Mouse (Mus musculus) liver, embryonic 16.5 days (tissue): Measurements from ENCODE around the gene Shoc2. TPM values are rescaled to one million over a fixed set of nuclear protein-coding genes. Genes with fewer than 3 reads are reported as not detected.
A peak's percentile ranks its signal among the peaks of the same experiment; 100 is the strongest.
"Not testable (repeated sequence)": the region's sequence is repeated elsewhere in the genome, so short reads cannot be mapped to it uniquely, and the experiment has no call there.

ENCODE experiments used
- ATAC-seq: fragments of 200-750 bp; cut with Nextera tagmentation; 2 replicates; pipeline ENCODE4 v1.8.0; 2017; ENCODE audit warnings: low read depth, mild to moderate bottlenecking, moderate number of reproducible peaks, moderate library complexity
- H3K27ac ChIP-seq: fragments of 300-500 bp; sonication (generic); 2 replicates; pipeline ENCODE4 v1.5.1; 2014; ENCODE audit warnings: mild to moderate bottlenecking, low read length
- H3K27me3 ChIP-seq: fragments of 300-500 bp; sonication (generic); 2 replicates; pipeline ENCODE4 v1.6.1; 2014; ENCODE audit warnings: low read depth, low read length, mixed read lengths; ENCODE audit not compliant: control insufficient read depth, insufficient read depth
- H3K36me3 ChIP-seq: fragments of 300-500 bp; sonication (generic); 2 replicates; pipeline ENCODE4 v1.6.1; 2014; ENCODE audit warnings: mild to moderate bottlenecking; ENCODE audit not compliant: control insufficient read depth, insufficient read depth
- H3K4me1 ChIP-seq: fragments of 300-500 bp; sonication (generic); 2 replicates; pipeline ENCODE4 v1.6.1; 2014; ENCODE audit warnings: low read depth, low read length, mixed read lengths; ENCODE audit not compliant: control insufficient read depth
- H3K4me2 ChIP-seq: fragments of 300-500 bp; sonication (generic); 2 replicates; pipeline ENCODE4 v1.6.1; 2014; ENCODE audit warnings: low read depth, low read length, mixed read lengths
- H3K4me3 ChIP-seq: fragments of 300-500 bp; sonication (generic); 2 replicates; pipeline ENCODE4 v1.5.1; 2014; ENCODE audit warnings: low read depth, mild to moderate bottlenecking, low read length
- H3K9ac ChIP-seq: fragments of 300-500 bp; sonication (generic); 2 replicates; pipeline ENCODE4 v1.6.1; 2014; ENCODE audit warnings: low read depth, low read length
- H3K9me3 ChIP-seq: fragments of 300-500 bp; sonication (generic); replicated peaks from 2 replicates; pipeline ENCODE4 v1.6.1; 2016; ENCODE audit warnings: low read length; ENCODE audit not compliant: control insufficient read depth
- WGBS: fragments of 180-500 bp; shearing (Covaris S2); extraction: QIAGEN DNeasy Blood & Tissue Kit; methylation state at CpG from one replicate; pipeline ENCODE4 v1.1.7; 2014; ENCODE audit not compliant: insufficient replicate concordance; 5-methylcytosine and 5-hydroxymethylcytosine counted together
- polyA plus RNA-seq: library from polyadenylated mRNA; unstranded; fragments of >200 nt; fragmentation: Nextera tagmentation; extraction: Ambion mirVana; gene quantifications from 2 replicates; pipeline ENCODE4 v1.2.1, GENCODE M21; 2015

The Shoc2 gene
- polyA plus RNA-seq, 1 experiment from 2014 or later: 16.6 TPM

GRCm38 (mm10) chr19:53902739-53903487, 41.2 kb upstream of the Shoc2 start:
- peak overlapping the region; percentile 92 for H3K9ac ChIP-seq
- peak overlapping the region; percentile 91 for H3K27ac ChIP-seq
- no peaks in the 10 kb centered on the region for H3K9me3 ChIP-seq
- no peaks in the 10 kb centered on the region for H3K27me3 ChIP-seq
- ATAC-seq: peak; percentile 96
- no peaks in the 10 kb centered on the region for H3K36me3 ChIP-seq
- peaks cover 21% of the 10 kb centered on the region for H3K4me1 ChIP-seq
- under 1% methylated on average over 61 of the region's 61 CpGs for WGBS
- H3K4me3 ChIP-seq: peak overlapping the region; percentile 92
- peak overlapping the region; percentile 86 for H3K4me2 ChIP-seq

GRCm38 (mm10) chr19:53903507-53904321, 40.4 kb upstream of the Shoc2 start:
- Histone ChIP-seq H3K27me3 (no peaks in the 10 kb centered on the region), H3K36me3 (no peaks in the 10 kb centered on the region), H3K9me3 (no peaks in the 10 kb centered on the region), H3K27ac (peak overlapping the region; percentile 87), H3K4me2 (peak overlapping the region; percentile 86), H3K4me1 (peaks cover 21% of the 10 kb centered on the region), H3K9ac (peak overlapping the region; percentile 92), H3K4me3 (peak overlapping the region; percentile 92)
- peak; percentile 53 for ATAC-seq
- under 1% methylated on average over 52 of the region's 83 CpGs for WGBS

- Histone ChIP-seq H3K27me3 (no peaks in the 10 kb centered on the region), H3K27ac (no peak overlapping the region), H3K4me2 (peak overlapping the region; percentile 86), H3K4me1 (peaks cover 21% of the 10 kb centered on the region), H3K4me3 (no peak overlapping the region), H3K9me3 (no peaks in the 10 kb centered on the region), H3K36me3 (peaks cover 7% of the 10 kb centered on the region), H3K9ac (no peak overlapping the region)
- no peak for ATAC-seq
- WGBS: 32% methylated on average over 7 of the region's 7 CpGs
These were observed 39.1 kb upstream of the Shoc2 start for GRCm38 (mm10) chr19:53904833-53905480.

- Histone ChIP-seq H3K9me3 (no peaks in the 10 kb centered on the region), H3K27me3 (no peaks in the 10 kb centered on the region), H3K4me3 (peak overlapping the region; percentile 38; the same call in 1 of the 2 replicates), H3K36me3 (peaks cover 10% of the 10 kb centered on the region), H3K4me1 (peaks cover 18% of the 10 kb centered on the region), H3K9ac (no peak overlapping the region), H3K27ac (peak overlapping the region; percentile 30; the same call in 1 of the 2 replicates), H3K4me2 (peak overlapping the region; percentile 53)
- no peak for ATAC-seq
- 26% methylated on average over 6 of the region's 6 CpGs for WGBS
These were observed 37.9 kb upstream of the Shoc2 start for GRCm38 (mm10) chr19:53906033-53906702.

- H3K27ac ChIP-seq, ATAC-seq: not testable (repeated sequence)
These were observed 37.4 kb upstream of the Shoc2 start for GRCm38 (mm10) chr19:53906703-53907070.

GRCm38 (mm10) chr19:53914950-53915349, 29.2 kb upstream of the Shoc2 start:
- H3K4me2 ChIP-seq: no peak overlapping the region
- no peaks in the 10 kb centered on the region for H3K4me1 ChIP-seq
- ATAC-seq: peak; percentile 70
- H3K36me3 ChIP-seq: peaks cover 6% of the 10 kb centered on the region
- no peaks in the 10 kb centered on the region for H3K9me3 ChIP-seq
- 79% methylated on average over 4 of the region's 4 CpGs for WGBS
- no peak overlapping the region for H3K9ac ChIP-seq
- no peak overlapping the region for H3K4me3 ChIP-seq
- no peaks in the 10 kb centered on the region for H3K27me3 ChIP-seq
- H3K27ac ChIP-seq: no peak overlapping the region

More at GRCm38 (mm10) chr19:53906703-53907070, 37.4 kb upstream of the Shoc2 start:
- not testable (repeated sequence) for H3K27me3 ChIP-seq, H3K4me2 ChIP-seq, H3K4me3 ChIP-seq, H3K9ac ChIP-seq, H3K9me3 ChIP-seq
- Histone ChIP-seq H3K36me3 (peaks cover 10% of the 10 kb centered on the region), H3K4me1 (peaks cover 15% of the 10 kb centered on the region)

GRCm38 (mm10) chr19:53919541-53919940, 24.6 kb upstream of the Shoc2 start:
- WGBS: 76% methylated on average over 10 of the region's 10 CpGs
- no peaks in the 10 kb centered on the region for H3K4me1 ChIP-seq
- no peaks in the 10 kb centered on the region for H3K27me3 ChIP-seq
- H3K27ac ChIP-seq: no peak overlapping the region
- ATAC-seq: no peak
- no peak overlapping the region for H3K9ac ChIP-seq
- peaks cover 6% of the 10 kb centered on the region for H3K36me3 ChIP-seq
- no peaks in the 10 kb centered on the region for H3K9me3 ChIP-seq
- no peak overlapping the region for H3K4me2 ChIP-seq
- no peak overlapping the region for H3K4me3 ChIP-seq

GRCm38 (mm10) chr19:53921996-53922395, 22.1 kb upstream of the Shoc2 start:
- not testable (repeated sequence) for H3K4me3 ChIP-seq, H3K27ac ChIP-seq, ATAC-seq, H3K36me3 ChIP-seq, H3K4me1 ChIP-seq, H3K9ac ChIP-seq, H3K9me3 ChIP-seq, H3K4me2 ChIP-seq, H3K27me3 ChIP-seq
- 83% methylated on average over 3 of the region's 3 CpGs for WGBS
